Mouse (Mus musculus) monocyte, adult 59 days (primary cell): Measurements from ENCODE around the gene Irf7. TPM values are rescaled to one million over a fixed set of nuclear protein-coding genes. Genes with fewer than 3 reads are reported as not detected.

ENCODE experiments used
- total RNA-seq, 2 experiments: library from RNA; stranded (reverse); gene quantifications; one replicate each; pipeline ENCODE4 v1.2.4; 2023

Gene Irf7
- 100 to 1,000 TPM; 105 to 145 TPM for total RNA-seq

GRCm38 (mm10) chr7:141265739-141266561, at the start of gene Irf7:
Gene Irf7 (minus strand): TSS chr7:141266481.

DNA sequence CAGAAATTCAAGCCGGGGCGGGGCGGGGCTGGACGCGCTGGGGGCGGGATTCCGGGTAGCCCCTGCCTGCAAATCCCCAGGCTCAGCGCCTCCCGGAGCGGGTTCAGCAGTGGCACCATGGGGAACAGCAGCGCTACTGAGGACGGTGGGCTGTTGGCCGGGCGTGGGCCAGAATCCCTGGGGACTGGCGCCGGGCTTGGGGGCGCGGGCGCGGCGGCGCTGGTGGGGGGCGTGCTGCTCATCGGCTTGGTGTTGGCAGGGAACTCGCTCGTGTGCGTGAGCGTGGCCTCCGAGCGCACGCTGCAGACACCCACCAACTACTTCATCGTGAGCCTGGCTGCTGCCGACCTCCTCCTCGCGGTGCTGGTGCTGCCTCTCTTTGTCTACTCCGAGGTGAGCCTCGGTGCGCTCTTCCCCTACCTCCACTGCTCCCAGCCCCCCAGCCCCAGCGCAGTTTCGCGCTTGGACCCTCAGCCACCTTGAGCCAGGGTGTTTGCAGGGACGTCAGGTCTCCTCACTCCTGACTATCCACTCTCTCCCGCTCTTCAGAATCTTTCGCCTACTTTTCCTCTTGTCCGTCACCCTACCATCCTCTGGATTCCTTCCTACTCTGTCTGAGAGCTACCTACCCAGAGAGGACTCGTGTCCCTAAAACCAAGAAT, 25.8 kb upstream of the Irf7 start, which contains the start of gene Drd4:
TSS of gene Drd4 (plus strand) at position 86 of the 662 bp plus-strand sequence.

DNA sequence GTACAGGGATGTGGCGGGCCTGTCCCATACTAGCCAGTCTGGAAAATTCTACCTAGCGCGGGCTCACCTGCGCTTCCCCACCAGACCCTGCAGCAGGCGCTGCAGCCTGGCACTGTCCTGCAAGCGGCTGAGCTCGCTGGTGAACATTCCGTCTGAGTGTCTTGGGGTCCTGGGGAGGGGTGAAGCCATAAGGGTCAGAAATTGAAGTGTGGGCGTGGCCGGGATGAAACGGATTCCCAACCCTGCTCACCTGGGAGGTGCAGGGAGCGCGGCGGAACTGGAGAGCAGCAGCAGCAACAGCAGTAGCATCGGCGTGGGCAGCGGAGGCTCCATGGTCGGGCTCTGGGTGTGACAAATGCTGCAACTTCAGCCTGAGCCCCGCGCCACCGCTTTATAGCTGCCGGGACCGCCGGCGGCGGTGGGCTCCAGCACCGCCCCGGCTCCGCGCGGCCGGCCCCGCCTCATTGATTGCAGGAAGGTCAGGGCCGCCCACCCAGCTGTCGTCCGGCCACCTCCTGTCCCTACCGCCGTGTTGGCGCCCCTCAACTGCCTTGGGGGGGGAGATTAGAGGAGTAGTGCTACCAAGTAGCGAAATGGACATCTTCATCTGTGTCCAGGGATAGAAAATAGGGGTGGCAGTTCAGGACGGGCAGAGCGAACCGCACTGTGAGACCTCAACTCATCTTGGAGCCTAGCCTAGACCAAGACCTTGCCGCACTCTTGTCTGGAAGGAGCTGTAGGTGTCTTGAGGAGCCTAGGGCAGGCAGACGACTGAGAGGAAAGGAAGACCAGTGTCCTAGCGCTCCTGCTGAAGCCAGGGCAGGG, 12.7 kb upstream of the Irf7 start, which contains the start of gene Sct:
TSS of gene Sct (minus strand) at position 368 of the 825 bp plus-strand sequence.

DNA sequence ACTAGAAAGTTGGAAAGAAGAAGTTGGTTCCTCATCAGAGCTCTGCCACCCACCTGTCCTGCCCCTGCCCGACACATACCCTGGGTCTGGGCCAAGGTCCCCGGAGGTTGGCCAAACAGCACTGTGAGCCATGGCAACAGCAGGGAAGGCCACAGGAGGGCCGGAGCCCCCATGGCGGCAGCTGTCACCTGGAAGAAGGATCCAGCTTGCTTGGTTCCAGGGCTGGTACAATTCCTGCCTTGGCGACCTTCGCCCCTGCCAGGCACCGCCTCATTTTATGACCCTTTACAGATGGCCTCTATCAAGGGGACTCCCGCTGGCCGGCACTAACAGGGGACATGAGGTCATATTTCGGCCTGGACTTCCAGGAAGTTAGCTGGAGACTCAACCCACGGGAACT, 10.3 kb upstream of the Irf7 start, which contains the start of gene Cdhr5:
TSS of gene Cdhr5 (minus strand) at position 241 of the 400 bp plus-strand sequence.

DNA sequence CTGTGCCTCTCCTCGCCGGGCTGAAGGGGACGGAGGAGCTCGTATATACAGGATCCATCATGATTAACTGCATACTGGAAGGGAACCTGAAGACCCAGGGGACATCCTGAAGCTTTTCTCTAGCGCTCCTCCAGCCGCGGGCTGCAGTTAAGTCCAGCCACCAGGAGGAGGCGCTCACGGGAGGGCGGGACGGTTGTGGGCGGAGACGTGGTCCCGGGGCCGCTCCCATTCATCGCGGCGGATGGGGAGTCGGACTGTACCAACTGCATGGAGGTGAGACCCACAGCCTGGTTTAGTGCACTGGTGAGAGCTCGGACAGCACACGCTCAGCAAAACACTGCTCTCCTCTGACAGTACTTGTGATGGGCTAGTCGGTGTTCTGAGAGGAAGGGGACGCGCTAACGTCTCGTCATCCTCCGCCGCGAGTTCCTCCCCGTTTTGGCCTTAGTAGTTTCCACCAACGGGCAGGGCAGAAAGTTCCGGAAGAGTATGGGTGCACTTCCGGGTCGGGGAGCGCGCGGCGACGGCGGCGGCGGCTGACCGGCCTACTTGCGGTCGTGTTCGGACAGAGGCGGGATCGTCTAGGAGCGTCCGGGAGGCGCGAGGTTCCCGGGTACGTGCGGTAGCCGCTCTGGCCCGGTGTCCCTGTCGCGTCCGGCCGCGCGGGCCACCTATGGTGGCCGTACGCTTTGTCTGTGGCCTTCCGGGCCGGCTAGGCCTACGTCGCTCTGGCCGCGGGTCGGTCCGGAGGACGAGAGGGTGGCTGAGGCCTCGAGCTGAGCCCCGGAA, 37.8 kb downstream of the Irf7 start, which contains the start of gene Phrf1:
TSS of gene Phrf1 (plus strand) at position 506 of the 789 bp plus-strand sequence.

DNA sequence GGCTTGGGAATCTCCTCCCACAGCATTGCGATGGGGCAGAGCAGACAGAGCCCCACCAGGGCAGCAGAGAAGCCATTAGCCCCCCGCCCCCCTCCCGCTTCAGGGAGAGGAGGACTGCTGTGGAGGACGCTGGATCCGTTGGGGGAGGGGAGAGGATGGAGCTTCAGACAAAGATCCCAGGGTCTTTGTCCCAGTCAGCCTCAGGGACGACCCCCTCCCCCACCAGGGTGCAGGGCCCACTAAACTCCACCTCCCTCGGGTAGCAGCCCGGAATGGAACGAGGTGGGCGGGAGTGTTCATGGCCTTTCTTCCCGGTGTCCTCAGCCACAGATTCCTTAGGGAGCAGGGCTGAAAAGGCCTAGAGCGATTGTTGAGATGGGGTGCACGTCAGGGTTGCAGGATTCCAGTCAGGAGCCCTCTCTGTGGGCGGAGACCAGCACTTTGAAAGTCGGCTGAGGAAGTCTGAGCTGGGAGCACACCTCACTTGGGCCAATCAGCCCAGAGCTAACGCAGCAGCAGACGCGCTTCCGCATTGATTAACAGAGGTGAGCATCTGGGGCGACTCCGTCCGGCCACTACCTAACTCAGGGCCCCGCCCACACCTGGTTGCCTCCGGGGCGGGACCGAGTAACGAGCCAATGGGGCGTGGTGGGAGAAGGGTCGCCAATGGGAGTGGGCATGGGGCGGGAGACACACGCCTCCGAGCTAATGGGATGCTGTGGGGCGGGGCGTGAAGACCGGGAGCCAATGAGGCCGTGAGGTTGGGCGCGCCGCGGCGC, 51.0 kb downstream of the Irf7 start, which contains the start of gene Rassf7:
TSS of gene Rassf7 (plus strand) at position 760 of the 779 bp plus-strand sequence.

DNA sequence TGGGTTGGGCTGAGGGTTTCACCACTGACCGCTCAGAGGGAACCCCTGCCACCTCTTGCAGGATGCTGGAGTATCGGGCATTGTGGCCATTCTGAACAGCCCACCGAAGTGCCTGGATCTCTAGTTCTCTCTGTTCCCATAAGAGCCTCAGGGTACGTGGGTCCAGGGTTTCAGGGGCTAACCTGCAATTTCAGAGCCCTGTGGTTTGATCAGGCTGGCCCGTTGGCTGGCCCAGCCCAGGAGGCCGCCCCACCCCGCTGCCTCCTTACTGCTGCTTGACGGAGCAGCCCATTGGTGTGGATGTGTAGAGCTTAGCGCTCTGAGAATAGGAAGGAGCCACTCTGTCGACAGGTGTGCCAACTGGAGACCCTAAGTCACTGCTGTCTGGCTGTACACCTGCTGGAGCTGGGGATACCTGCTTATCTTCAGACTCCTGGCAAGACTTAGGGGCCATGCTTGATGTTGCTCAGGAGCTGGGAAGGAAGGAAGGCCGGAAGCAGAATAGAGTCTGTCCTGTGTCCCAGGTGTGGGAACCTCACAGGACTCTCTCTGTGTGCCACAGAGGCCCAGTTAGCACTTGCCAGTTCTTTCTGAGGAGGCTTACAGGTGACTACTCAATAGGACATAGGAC, 52.6 kb downstream of the Irf7 start, which contains the start of gene Lmntd2:
TSS of gene Lmntd2 (minus strand) at position 476 of the 631 bp plus-strand sequence.

Other genes starting within 250 kb of the Irf7 start
- gene Ifitm6, start 248.6 kb downstream of the Irf7 start, total RNA-seq = 100 to 1,000 TPM; 424 to 464 TPM
- not detected for gene Gm17387, start 237.3 kb downstream of the Irf7 start, total RNA-seq
- under 1 TPM in 1 of 2 experiments, not detected in 1; 0.27 TPM for gene B4galnt4, start 205.4 kb downstream of the Irf7 start, total RNA-seq
- 1 to 10 TPM; 5.5 to 7.9 TPM for gene Pkp3, start 188.3 kb downstream of the Irf7 start, total RNA-seq
- 1 to 10 TPM; 3.8 to 9.0 TPM for gene Sigirr, start 165.9 kb downstream of the Irf7 start, total RNA-seq
- gene Ano9, start 148.7 kb downstream of the Irf7 start, total RNA-seq = not detected
- gene Ptdss2, start 144.1 kb downstream of the Irf7 start, total RNA-seq = 1 to 10 TPM; 6.3 to 8.8 TPM
- 100 to 1,000 TPM; 144 to 160 TPM for gene Rnh1, start 93.6 kb downstream of the Irf7 start, total RNA-seq
- gene Hras, start 72.5 kb downstream of the Irf7 start, total RNA-seq = 10 to 100 TPM; 24.5 to 27.3 TPM
- 1 to 10 TPM; 5.6 to 6.2 TPM for gene Lrrc56, start 72.3 kb downstream of the Irf7 start, total RNA-seq
- not detected for gene Lmntd2, start 52.4 kb downstream of the Irf7 start, total RNA-seq
- gene Rassf7, start 50.6 kb downstream of the Irf7 start, total RNA-seq = 1 to 10 TPM; 1.8 to 2.8 TPM
- gene Phrf1, start 37.7 kb downstream of the Irf7 start, total RNA-seq = 100 to 1,000 TPM; 109 to 116 TPM
- gene Cdhr5, start 10.3 kb upstream of the Irf7 start, total RNA-seq = not detected
- not detected for gene Sct, start 12.7 kb upstream of the Irf7 start, total RNA-seq
- gene Drd4, start 25.5 kb upstream of the Irf7 start, total RNA-seq = not detected
- 10 to 100 TPM; 30.2 to 30.5 TPM for gene Deaf1, start 61.2 kb upstream of the Irf7 start, total RNA-seq
- gene Tmem80, start 61.3 kb upstream of the Irf7 start, total RNA-seq = 1 to 10 TPM; 5.4 to 7.1 TPM
- not detected for gene Eps8l2, start 72.4 kb upstream of the Irf7 start, total RNA-seq
- gene Taldo1, start 125.7 kb upstream of the Irf7 start, total RNA-seq = 100 to 1,000 TPM; 469 to 488 TPM
- gene Gatd1, start 147.7 kb upstream of the Irf7 start, total RNA-seq = 10 to 100 TPM; 28.9 to 32.7 TPM
- gene Cend1, start 163.0 kb upstream of the Irf7 start, total RNA-seq = not detected
- 10 to 100 TPM; 34.3 to 35.9 TPM for gene Slc25a22, start 171.4 kb upstream of the Irf7 start, total RNA-seq
- 1 to 10 TPM; 2.6 to 3.8 TPM for gene Pidd1, start 177.5 kb upstream of the Irf7 start, total RNA-seq
- gene Rplp2, start 180.9 kb upstream of the Irf7 start, total RNA-seq = 1,000 to 10,000 TPM; 1,146 to 1,432 TPM
- 100 to 1,000 TPM; 126 to 136 TPM for gene Pnpla2, start 188.7 kb upstream of the Irf7 start, total RNA-seq
- gene Cracr2b, start 194.6 kb upstream of the Irf7 start, total RNA-seq = 10 to 100 TPM; 15.0 to 17.3 TPM
- 10 to 100 TPM; 17.8 to 21.7 TPM for gene Cd151, start 200.9 kb upstream of the Irf7 start, total RNA-seq
- gene Polr2l, start 208.7 kb upstream of the Irf7 start, total RNA-seq = 10 to 100 TPM; 16.3 to 17.3 TPM
- 10 to 100 TPM; 34.5 to 39.3 TPM for gene Tspan4, start 208.8 kb upstream of the Irf7 start, total RNA-seq